Mouse (Mus musculus) MEL (cell line): ENCODE results near the gene Tas2r107.

ENCODE experiments used
- CTCF ChIP-seq, 3 experiments: IDR thresholded peaks in 2 of 3; conservative IDR thresholded peaks in 1 of 3; 2 replicates each; pipeline ENCODE4 v1.5.1; 2011 to 2012; ENCODE audit warnings: low read length in 3 of 3, low read depth in 2 of 3, mild to moderate bottlenecking in 2 of 3, improper control_type of control experiment in 1 of 3, inconsistent platforms in 1 of 3, mixed read lengths in 1 of 3, moderate library complexity in 1 of 3; ENCODE audit not compliant: control insufficient read depth in 1 of 3, insufficient read depth in 1 of 3, poor library complexity in 1 of 3, severe bottlenecking in 1 of 3
- E2F4 ChIP-seq: IDR thresholded peaks from 2 replicates; pipeline ENCODE4 v1.6.1; 2011; ENCODE audit warnings: low read depth, low read length, improper control_type of control experiment, borderline replicate concordance
- ELF1 ChIP-seq: IDR thresholded peaks from 2 replicates; pipeline ENCODE4 v1.6.1; 2014; ENCODE audit warnings: low read depth, mild to moderate bottlenecking, inconsistent platforms, low read length, improper control_type of control experiment, moderate library complexity
- EP300 ChIP-seq, 2 experiments: IDR thresholded peaks; 2 replicates each; pipeline ENCODE4 v1.6.1; 2011; ENCODE audit warnings: improper control_type of control experiment in 2 of 2, low read length in 2 of 2, low read depth in 1 of 2, mild to moderate bottlenecking in 1 of 2
- KAT2A ChIP-seq: conservative IDR thresholded peaks from 2 replicates; pipeline ENCODE4 v1.6.1; 2012; ENCODE audit warnings: low read depth, low read length, improper control_type of control experiment, inconsistent platforms
- MXI1 ChIP-seq: IDR thresholded peaks from 2 replicates; pipeline ENCODE4 v1.6.1; 2011; ENCODE audit warnings: mild to moderate bottlenecking, low read depth, low read length, improper control_type of control experiment
- MYC ChIP-seq: IDR thresholded peaks from 2 replicates; pipeline ENCODE4 v1.6.1; 2011; ENCODE audit warnings: low read depth, mild to moderate bottlenecking, low read length, improper control_type of control experiment, moderate library complexity
- POLR2A ChIP-seq, 2 experiments: IDR thresholded peaks; 2 replicates each; pipeline ENCODE4 v1.6.1; 2011 to 2012; ENCODE audit warnings: low read length in 2 of 2, mild to moderate bottlenecking in 2 of 2, control low read depth in 1 of 2, improper control_type of control experiment in 1 of 2, low read depth in 1 of 2, moderate library complexity in 1 of 2; ENCODE audit not compliant: control insufficient read depth in 1 of 2, insufficient read depth in 1 of 2, poor library complexity in 1 of 2
- POLR2AphosphoS2 ChIP-seq: IDR thresholded peaks from 2 replicates; pipeline ENCODE4 v1.6.1; 2011; ENCODE audit warnings: low read length, improper control_type of control experiment
- SIN3A ChIP-seq: IDR thresholded peaks from 2 replicates; pipeline ENCODE4 v1.6.1; 2012; ENCODE audit warnings: low read length, improper control_type of control experiment, inconsistent platforms
- TAL1 ChIP-seq: IDR thresholded peaks from 2 replicates; pipeline ENCODE4 v1.6.1; 2012; ENCODE audit warnings: mild to moderate bottlenecking, inconsistent platforms, low read length, moderate library complexity, mixed read lengths
- TCF12 ChIP-seq: IDR thresholded peaks from 2 replicates; pipeline ENCODE4 v1.6.1; 2014; ENCODE audit warnings: low read depth, mild to moderate bottlenecking, inconsistent platforms, low read length, improper control_type of control experiment, moderate library complexity
- USF1 ChIP-seq: IDR thresholded peaks from 2 replicates; pipeline ENCODE4 v1.6.1; 2014; ENCODE audit warnings: low read depth, mild to moderate bottlenecking, inconsistent platforms, low read length, improper control_type of control experiment, moderate library complexity
- ZMIZ1 ChIP-seq: IDR thresholded peaks from 2 replicates; pipeline ENCODE4 v1.6.1; 2012; ENCODE audit warnings: low read depth, mild to moderate bottlenecking, inconsistent platforms, low read length, improper control_type of control experiment, moderate library complexity

- TF ChIP-seq SIN3A (no peak), POLR2A (IDR thresholded peaks at IDR 0.05; ENCODE audit: control insufficient read depth in 1 of 2, insufficient read depth in 1 of 2, low read depth in 1 of 2, low read length in 2 of 2, poor library complexity in 1 of 2) (no peak), EP300 (IDR thresholded peaks at IDR 0.05; ENCODE audit: low read depth in 1 of 2, low read length in 2 of 2) (no peak), E2F4 (no peak), CTCF (IDR thresholded peaks at IDR 0.05 in 2 of 3, conservative IDR thresholded peaks at IDR 0.05 in 1 of 3; ENCODE audit: control insufficient read depth in 1 of 3, insufficient read depth in 1 of 3, low read depth in 2 of 3, low read length in 3 of 3, poor library complexity in 1 of 3, severe bottlenecking in 1 of 3) (no peak), ZMIZ1 (no peak), POLR2AphosphoS2 (no peak), KAT2A (no peak), TAL1 (no peak), TCF12 (no peak), USF1 (no peak), MXI1 (no peak), MYC (no peak), ELF1 (no peak)
Observed at GRCm38 (mm10) chr6:131630812-131631211, 29.1 kb downstream of the Tas2r107 start, which contains the start of gene Tas2r130.
